Mouse (Mus musculus) T-cell, adult 2 months (primary cell): ENCODE results near the gene 4930426L09Rik.
A peak's percentile ranks its signal among the peaks of the same experiment; 100 is the strongest.

Source experiments
- DNase-seq: peaks from one replicate; pipeline ENCODE4 v3.0.0; 2022; ENCODE audit warnings: low spot score

The 4930426L09Rik gene

DNA sequence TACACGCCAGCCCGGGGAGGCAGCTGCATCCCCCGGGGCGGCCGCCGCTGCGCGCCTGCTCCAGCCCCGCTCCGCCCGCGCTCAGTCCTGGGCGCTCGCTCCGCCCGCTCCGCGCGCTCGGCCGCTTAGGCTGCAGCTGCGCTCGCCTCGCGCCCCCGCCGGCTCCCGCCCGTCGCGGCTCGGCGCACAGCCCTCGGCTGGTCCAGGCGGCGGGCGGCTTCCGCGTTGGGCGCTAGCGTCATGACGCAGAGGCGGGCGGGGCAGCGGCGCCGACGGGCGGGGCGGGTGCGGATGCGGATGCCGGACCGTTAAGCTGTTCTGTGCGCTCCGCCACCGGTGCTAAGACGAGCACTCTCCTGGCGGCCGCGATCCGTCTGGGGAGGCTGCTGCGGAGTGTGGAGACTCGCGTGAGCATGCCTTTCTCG, at the start of gene 4930426L09Rik, which contains the start of gene Pip4k2a:
TSS of gene 4930426L09Rik (plus strand) at position 290 of the 425 bp plus-strand sequence.
TSS of gene Pip4k2a (minus strand) at position 73 of the 425 bp plus-strand sequence.
- peak; percentile 95 for DNase-seq

DNA sequence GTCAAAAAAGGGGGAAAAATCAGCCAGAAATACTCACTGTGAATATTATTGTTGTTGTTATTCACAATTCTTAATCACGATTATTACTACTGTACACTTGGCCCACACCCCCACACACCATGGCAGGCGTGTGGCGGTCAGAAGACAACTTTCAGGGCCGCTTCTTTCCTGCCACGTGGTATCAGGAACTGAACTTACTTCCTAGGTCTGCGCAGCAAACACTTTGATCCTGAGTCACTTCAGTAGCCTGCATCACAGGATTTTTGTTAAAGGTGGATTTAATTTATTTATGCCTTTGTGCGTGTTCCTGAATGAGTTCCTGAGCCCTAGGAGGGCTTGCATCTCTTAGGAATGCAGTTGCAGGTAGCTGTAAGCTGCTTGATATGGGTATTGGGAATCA, 49.4 kb upstream of the 4930426L09Rik start:
- no peak for DNase-seq

- no peak for DNase-seq
These were observed 47.4 kb upstream of the 4930426L09Rik start for GRCm38 (mm10) chr2:18950758-18951157.

DNA sequence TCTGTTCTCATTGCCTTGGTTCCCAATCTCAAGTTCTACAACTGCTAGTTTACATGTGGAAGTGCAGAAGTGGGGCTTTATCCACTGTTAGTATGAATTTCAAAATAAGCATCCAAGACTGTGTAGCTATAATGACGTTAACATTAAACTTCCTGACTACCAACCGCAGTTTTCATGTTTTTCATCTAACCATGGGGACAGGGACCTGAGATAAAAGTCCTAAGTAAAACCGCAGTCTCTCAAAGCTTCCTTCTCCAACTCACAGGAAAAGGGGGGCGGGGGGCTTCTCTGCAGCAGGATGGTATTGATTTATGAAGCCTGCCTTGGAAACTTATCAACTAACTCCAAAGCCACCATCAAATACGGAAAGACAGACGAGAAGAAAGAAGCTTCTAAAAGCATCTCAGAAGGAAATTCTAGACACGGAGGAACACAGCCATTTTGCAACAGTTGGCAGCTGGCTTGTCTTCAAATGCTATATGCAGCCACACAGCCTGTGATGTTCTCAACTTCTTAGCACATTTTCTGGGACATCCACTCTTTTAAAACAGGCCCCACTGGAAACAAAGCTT, 46.0 kb upstream of the 4930426L09Rik start:
- peak; percentile 85 for DNase-seq

DNA sequence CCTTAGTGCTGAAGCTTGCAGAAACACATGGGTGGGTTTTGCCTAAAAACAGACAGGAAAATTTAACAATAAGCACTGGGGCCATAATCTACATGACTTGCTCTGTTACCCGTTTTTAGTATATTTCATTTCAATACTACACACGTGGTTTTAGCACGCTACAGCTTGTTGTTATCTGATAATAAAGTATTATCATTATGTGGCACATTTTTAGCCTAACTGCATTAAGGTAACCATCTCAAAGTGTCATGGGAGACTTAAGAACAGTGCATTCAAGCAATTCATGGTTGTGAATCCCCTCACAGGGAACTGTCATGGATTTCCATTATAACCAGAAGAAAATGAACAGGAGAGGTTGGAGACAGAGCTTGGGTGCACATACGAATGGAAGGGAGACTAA, 43.7 kb upstream of the 4930426L09Rik start:
- no peak for DNase-seq

- DNase-seq, result no peak
These were observed 43.1 kb upstream of the 4930426L09Rik start for GRCm38 (mm10) chr2:18955022-18955421.

- no peak for DNase-seq
These were observed 42.5 kb upstream of the 4930426L09Rik start for GRCm38 (mm10) chr2:18955671-18956070.

- no peak for DNase-seq
These were observed 41.7 kb upstream of the 4930426L09Rik start for GRCm38 (mm10) chr2:18956424-18956823.

DNA sequence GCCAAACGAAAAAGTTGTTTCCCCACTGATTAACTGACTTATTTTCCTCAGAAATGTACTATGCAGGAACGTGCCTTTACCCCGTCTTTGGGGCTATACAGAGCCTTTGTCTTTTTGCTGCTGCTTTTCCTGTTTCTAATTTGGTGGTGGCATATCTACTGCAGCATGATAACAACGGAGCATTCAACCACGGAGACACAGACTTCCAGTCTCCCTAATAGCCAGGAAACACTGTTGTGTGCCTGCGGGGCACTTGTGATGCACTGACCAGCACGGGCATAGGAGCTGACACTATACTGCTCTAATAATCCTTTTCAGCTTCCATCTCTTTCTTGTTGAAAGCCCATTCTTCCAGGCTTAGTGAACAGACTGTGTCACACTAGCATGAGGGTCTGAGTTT, 41.2 kb upstream of the 4930426L09Rik start:
- no peak for DNase-seq

DNA sequence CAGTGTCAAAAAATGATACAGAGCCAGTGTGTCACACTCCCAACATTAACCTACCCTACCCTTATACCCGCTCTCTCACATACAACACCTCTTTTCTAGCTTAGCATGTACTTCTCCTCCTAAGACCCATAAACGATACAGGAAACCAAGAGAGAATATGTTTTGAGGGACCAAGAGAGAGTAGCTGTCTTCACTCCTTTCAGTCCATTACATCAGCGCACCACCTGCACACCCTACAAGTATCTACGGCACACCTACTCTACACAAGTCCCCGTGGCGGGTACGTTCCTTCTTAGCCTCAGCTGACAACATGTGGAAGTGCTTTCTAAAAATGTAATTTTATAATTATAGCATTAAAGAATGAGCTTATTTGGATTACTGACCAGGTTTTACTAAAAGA, 40.7 kb upstream of the 4930426L09Rik start:
- peak; percentile 74 for DNase-seq

GRCm38 (mm10) chr2:18958044-18958443, 40.1 kb upstream of the 4930426L09Rik start:
- no peak for DNase-seq

- DNase-seq, result peak; percentile 61
These were observed 39.6 kb upstream of the 4930426L09Rik start for GRCm38 (mm10) chr2:18958501-18958900.

DNA sequence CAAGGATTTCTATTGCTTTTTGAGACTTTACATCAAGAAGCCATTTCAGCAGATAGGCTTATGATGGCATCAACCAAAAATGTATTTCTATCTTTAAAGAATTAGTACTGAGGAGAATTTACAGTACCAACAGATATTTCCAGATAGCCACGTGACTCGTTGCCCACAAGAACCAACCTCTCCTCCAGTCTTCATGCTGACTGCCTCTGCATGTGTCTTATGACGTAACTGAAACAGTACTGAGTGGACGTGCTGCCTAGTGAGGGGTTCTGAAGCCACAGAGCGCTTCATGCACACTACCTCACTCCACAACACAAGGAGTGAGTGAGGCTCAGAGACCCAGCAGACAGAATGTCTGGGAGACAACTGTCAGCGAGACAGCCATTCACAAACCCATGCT, 39.1 kb upstream of the 4930426L09Rik start:
- peak; percentile 79 for DNase-seq

- no peak for DNase-seq
These were observed 38.6 kb upstream of the 4930426L09Rik start for GRCm38 (mm10) chr2:18959558-18959957.

- DNase-seq, result no peak
These were observed 37.7 kb upstream of the 4930426L09Rik start for GRCm38 (mm10) chr2:18960376-18960973.

- DNase-seq, result no peak
These were observed 35.6 kb upstream of the 4930426L09Rik start for GRCm38 (mm10) chr2:18962502-18962901.

GRCm38 (mm10) chr2:18963286-18964040, 34.7 kb upstream of the 4930426L09Rik start:
- no peak for DNase-seq

DNA sequence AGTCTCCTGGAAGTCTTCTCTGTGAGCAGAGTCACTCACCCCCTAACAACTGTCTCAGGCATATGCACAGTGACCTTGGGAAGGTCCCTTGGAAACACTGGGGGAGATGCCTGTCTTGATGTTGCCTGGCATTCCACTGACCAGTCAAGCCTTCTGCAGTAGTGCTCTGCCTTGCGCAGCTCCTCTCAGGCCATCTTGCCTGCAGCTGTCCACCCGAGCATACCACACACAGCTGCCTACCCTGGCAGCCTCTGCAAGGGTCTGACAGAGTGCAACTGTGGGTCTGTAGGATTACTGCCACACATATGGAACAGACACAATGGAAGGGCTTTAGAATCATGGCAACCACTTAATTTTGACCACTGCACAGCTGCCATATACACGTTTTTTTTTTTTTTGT, 33.0 kb upstream of the 4930426L09Rik start:
- DNase-seq, result no peak

DNA sequence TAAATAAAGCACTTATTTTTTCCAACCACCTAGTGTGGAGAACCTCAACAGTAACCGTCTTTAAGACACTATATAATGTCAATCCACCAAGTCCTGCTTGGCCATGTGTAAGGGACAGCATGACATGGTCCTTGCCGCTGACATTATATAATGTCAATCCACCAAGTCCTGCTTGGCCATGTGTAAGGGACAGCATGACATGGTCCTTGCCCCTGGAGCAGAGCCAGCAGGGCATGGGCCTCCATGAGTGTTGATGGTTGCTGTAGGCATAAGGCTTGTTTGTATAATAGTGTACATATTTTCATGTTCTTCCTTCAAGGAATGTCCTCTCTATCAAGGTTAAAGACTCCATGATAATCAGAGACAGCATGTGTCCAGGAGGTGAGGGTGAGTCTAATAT, 32.2 kb upstream of the 4930426L09Rik start:
- no peak for DNase-seq

- no peak for DNase-seq
These were observed 31.6 kb upstream of the 4930426L09Rik start for GRCm38 (mm10) chr2:18966566-18966965.

DNA sequence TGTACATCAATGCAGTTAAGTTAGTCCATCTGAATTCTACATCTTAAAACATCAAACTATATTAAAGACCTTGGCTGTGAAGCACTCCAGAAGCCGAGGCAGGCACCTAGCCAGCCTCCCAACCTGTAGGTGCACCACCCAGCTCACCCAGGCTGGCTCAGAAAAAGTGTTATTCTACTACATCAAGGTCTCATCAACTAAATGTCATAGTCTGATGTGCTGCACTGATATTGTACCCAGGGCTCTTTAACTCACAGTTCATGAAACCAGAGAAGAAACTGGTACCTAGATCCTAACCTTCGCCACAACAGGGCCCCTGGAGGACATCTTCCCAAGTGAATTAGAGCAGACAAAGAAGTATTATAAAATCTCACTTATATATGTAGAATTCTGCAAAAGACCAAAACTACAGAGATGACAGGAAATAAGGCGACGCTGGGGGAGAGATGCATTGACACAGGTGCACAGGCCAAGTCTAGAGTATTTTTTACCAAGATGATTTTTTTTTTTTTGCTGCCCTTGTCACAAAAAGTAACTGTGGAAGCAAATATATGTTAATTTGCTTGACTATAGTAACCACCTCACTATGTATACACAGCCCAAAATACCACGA, 30.6 kb upstream of the 4930426L09Rik start:
- DNase-seq, result peak; percentile 53

GRCm38 (mm10) chr2:18969066-18969681, 29.0 kb upstream of the 4930426L09Rik start:
- peak; percentile 41 for DNase-seq
